Mouse (Mus musculus) NIH3T3 (cell line): ENCODE data around the gene Olfr1286.

Source experiments
- DNase-seq: peaks from one replicate; pipeline ENCODE4 v3.0.0-alpha.2; 2012; ENCODE audit warnings: low read depth

Gene Olfr1286

DNA sequence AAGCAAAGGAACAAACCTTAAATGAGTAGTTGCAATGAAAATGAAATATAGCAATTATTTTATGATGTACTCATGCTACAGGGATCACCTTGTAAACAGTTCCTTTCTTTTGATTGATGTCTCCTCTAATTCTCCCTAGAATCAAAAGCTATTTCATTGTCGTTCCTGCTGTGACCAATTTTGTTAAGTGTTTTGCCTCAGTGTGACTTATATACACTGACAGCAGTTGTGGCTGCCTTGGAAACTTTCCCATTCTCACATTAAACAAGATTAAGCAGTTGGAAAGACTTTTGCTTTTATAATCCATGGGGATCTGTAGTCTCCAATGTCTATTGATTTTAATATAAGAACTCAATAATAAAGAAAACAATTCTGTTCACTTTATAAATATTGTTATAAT lies at the start of gene Olfr1286:
Olfr1286 (minus strand) TSS at position 185 of the 400 bp plus-strand sequence.
- DNase-seq: no peak

- no peak for DNase-seq
Measured at GRCm38 (mm10) chr2:111448842-111449241, 25.9 kb upstream of the Olfr1286 start, which contains the start of gene Olfr1287. Gene Olfr1287, plus strand, starts transcription at chr2:111449142.

GRCm38 (mm10) chr2:111375222-111375621 lies 47.7 kb downstream of the Olfr1286 start, which contains the start of gene Olfr1284:
Gene Olfr1284, plus strand, starts transcription at chr2:111375522.
- DNase-seq: no peak
